Mouse (Mus musculus) thymus, adult 2 months (tissue): Measurements from ENCODE around the gene Il13.

Source experiments
- CTCF ChIP-seq: fragments of 200-500 bp; IDR thresholded peaks from 2 replicates; pipeline ENCODE4 v1.5.1; 2012; ENCODE audit warnings: mild to moderate bottlenecking, control low read depth, low read length, moderate library complexity, borderline replicate concordance; ENCODE audit not compliant: control insufficient read depth, poor library complexity, insufficient read depth; ENCODE audit errors: extremely low read depth
- POLR2A ChIP-seq: fragments of 200-500 bp; IDR thresholded peaks from 2 replicates; pipeline ENCODE4 v1.6.1; 2012; ENCODE audit warnings: mild to moderate bottlenecking, low read length, control low read depth, moderate library complexity; ENCODE audit not compliant: control insufficient read depth, poor library complexity, insufficient read depth; ENCODE audit errors: extremely low read depth

DNA sequence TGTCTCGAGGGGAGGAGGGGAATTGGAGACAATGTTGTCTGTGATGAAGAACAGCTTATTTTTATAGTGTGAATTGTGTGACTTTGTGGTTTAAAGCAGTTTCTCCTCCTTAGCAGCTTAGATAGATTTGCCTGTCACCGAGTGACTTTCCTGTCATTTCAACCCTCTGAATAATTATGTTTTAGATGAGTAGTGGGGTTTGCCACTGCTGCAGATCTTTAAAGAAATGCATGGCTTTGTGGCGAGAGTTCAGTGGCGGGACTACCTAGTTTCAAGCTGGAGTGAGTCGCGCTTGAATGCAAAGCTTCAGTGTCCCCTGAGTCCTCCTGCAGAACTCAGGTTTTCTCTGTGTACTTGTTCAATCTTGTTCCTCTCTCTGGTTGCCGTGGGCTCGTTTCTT, 46.2 kb downstream of the Il13 start:
- no peak for TF ChIP-seq POLR2A
- no peak for TF ChIP-seq CTCF
